Mouse (Mus musculus): ENCODE results near the gene Mgam.
A peak's percentile ranks its signal among the peaks of the same experiment; 100 is the strongest.
"Not testable (repeated sequence)": the region's sequence is repeated elsewhere in the genome, so short reads cannot be mapped to it uniquely, and the experiment has no call there.

The Mgam gene

GRCm38 (mm10) chr6:40628406-40629000, at the start of gene Mgam:
TSS of gene Mgam (plus strand) at chr6:40628831.
- DNase-seq = no peak

GRCm38 (mm10) chr6:40584336-40584735, 44.3 kb upstream of the Mgam start:
- no peak for DNase-seq

DNA sequence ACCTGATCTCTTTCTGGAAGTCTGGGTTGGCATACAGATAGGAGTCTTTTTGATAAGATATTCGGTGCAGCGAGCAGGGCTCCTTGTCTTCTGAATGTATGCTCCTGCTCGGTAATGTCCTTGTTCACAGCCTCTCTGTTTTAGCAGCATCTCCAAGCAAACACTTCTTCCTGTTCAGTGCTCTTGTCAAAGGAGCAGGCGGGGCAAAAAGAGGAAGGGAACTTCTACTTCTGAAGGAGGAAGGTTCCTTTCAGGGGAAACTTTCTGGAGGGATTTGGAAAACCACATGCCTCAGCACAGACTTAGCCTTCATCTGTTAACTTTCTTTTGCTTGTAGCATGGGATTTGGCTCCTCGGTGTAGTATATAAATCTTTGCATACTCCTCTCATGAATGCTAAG, 43.0 kb upstream of the Mgam start, which contains the start of gene Clec5a:
Clec5a (minus strand) TSS at position 177 of the 400 bp plus-strand sequence.
- no peak for DNase-seq

- no peak for DNase-seq
Measured at GRCm38 (mm10) chr6:40588346-40588745, 40.3 kb upstream of the Mgam start.

GRCm38 (mm10) chr6:40594804-40595550, 33.7 kb upstream of the Mgam start:
- no peak for DNase-seq

DNA sequence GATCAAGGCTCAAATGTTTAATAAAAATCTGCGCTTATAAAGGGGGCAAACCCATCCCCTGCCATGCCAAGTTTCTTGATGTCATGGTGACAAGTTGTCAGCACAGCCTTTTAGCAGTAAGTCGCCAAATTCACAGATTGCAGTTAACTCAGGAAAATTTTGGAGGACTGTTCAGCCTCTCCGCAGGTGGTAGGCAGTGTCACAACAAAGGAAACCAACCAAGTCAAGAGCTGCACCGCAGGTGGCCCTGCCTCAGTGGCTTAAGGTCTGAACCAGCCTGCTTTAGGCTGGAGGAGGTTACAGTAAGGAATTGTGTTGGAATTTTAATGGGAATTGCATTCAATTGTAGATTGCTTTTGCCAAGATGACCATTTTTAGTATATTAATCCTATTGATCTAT, 30.1 kb upstream of the Mgam start:
- not testable (repeated sequence) for DNase-seq

DNA sequence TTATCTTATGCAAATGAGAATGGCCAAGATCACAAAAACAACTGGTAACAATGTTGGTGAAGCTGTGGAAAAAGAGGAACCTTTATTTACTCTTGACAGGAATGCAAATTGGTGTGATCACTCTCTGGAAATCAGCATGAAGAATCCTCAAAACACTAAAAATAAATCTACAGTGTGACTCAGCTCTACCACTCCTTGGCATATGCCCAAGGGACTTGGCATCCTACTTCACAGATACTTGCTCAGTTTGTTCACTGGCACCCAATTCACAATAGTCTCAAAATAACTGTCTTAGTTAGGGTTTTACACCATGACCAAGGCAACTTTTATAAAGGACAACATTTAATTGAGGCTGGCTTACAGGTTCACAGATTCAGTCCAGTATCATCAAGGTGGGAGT, 21.2 kb upstream of the Mgam start:
- no peak for DNase-seq

GRCm38 (mm10) chr6:40610244-40610643, 18.4 kb upstream of the Mgam start:
- no peak for DNase-seq

DNA sequence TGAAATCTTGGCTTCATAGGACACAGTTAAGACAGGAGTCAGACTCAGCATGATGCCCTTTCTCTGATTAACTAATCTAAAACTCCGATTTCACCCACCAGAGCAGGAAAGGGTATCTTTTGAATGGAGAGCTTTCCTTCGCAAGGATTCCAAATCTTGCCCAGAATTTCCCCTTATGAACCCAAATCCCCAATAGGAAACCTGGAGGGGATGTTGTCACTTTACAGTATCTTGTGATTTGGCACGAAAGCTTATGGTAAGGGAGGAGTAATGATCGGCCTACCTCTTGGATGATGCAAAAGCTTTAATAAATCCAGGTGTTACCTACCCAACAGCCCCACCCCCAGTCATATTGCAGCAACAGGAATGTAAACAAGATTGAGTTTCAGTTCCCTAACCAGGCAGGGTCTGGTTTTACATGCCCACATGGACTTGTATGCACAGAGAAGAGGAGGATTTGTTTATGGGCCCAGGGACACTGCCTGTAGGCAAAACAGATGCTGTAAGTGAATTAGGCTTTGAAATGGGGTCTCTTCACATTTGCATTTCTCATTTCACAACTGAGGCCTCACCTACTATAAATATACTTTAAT, 15.3 kb upstream of the Mgam start, which contains the start of gene Tas2r138:
Tas2r138 (minus strand) TSS at position 51 of the 593 bp plus-strand sequence.
- no peak for DNase-seq

GRCm38 (mm10) chr6:40617965-40618364, 10.7 kb upstream of the Mgam start:
- peak; percentile 54 for DNase-seq

GRCm38 (mm10) chr6:40626111-40626510, 2.5 kb upstream of the Mgam start:
- no peak for DNase-seq

DNA sequence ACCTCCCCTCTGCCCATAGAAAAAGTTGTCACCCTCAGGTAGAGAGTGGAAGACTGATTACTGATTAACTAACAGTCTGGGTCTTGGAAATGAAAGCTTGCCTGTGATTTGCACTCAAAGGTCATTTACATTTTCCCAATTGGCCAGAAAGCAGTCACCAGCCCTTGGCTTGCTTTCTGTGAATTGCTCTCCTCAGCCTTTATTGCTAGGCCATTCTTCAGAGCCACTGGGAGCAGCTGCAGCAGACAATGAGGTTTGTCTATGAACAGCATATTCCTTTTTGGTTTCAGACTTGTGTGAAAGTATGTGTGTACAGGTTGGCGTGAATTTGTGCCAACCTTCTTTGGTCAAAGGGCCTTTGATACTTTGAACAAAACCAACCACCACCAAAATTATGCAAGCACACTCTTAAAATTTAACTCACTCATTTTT, 6.0 kb downstream of the Mgam start:
- no peak for DNase-seq

GRCm38 (mm10) chr6:40635559-40635958, 6.9 kb downstream of the Mgam start:
- no peak for DNase-seq

GRCm38 (mm10) chr6:40637755-40638154, 9.1 kb downstream of the Mgam start:
- no peak for DNase-seq

- no peak for DNase-seq
Measured at GRCm38 (mm10) chr6:40640710-40641538, 12.3 kb downstream of the Mgam start.

- DNase-seq = no peak
Measured at GRCm38 (mm10) chr6:40645701-40646100, 17.1 kb downstream of the Mgam start.

DNA sequence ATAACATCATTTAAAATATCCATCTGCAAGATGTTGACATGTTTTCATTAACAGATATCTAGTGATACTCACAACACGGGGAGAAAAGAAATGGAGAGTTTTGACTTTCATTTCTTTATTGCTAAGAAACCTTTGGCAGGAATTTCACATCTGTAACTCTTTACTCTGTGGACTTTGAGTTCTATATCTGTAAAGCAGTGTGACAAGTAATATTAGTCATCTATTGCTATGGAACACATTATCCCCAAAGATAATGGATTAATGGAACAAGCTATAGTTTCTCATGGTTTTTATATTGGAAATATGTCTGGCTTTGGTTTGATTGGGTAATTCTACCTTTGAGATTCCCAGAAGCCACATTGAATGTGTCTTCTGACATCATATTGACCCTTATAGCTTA, 22.3 kb downstream of the Mgam start:
- no peak for DNase-seq

DNA sequence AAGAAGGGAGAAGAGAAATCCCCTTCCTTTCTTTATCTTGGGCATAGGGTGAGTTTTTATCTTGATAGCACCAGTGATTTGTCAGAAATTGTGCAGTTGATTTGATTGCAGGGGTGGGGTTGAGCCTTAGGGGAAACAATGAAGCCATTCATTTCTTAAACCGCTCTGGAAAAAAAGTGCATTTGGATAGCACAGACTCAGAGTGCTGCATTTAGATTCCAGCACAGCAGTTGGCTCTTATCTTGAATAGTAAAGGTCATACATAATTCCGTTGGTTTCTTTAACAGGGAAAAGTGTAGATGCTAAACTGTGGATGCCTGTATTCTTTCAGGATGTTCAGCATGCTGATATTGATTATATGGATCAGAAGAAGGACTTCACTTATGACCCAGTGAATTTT, 32.3 kb downstream of the Mgam start:
- DNase-seq = no peak

GRCm38 (mm10) chr6:40689180-40689579, 60.5 kb downstream of the Mgam start:
- peak; percentile 51 for DNase-seq

DNA sequence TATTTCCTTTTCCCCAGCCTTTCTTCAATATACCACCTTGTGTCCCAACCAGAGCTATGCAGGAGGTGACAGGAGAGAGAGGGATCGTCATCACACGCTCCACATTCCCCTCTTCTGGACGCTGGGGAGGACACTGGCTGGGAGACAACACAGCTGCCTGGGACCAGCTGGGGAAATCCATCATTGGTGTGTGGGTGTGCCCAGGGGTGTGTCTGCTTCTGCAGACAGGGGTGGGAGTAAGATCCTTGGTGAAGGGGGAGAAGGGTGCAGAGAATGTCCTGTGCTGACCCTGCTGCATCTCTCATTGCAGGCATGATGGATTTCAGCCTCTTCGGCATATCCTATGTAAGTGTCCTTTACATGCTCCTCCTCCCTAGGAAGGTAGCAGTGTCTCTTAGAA, 63.4 kb downstream of the Mgam start:
- DNase-seq = not testable (repeated sequence)

GRCm38 (mm10) chr6:40713494-40713893, 84.9 kb downstream of the Mgam start:
- DNase-seq = not testable (repeated sequence)

GRCm38 (mm10) chr6:40715705-40716104, 87.1 kb downstream of the Mgam start:
- DNase-seq = no peak

- not testable (repeated sequence) for DNase-seq
Measured at GRCm38 (mm10) chr6:40728506-40728905, 99.9 kb downstream of the Mgam start.
